Mouse (Mus musculus): ENCODE measurements around the gene Zbtb9. TPM values are rescaled to one million over a fixed set of nuclear protein-coding genes. Genes with fewer than 3 reads are reported as not detected.

The Zbtb9 gene
- polyA plus RNA-seq, 1 experiment from 2014 or later = 10.1 TPM

- peak within 1 kb of the TSS; percentile 68 for H3K9ac ChIP-seq (replicated peaks; ENCODE audit: low read length)
- H3K36me3 ChIP-seq (replicated peaks; ENCODE audit: control insufficient read depth, insufficient read depth, low read depth, low read length) = no peaks in the 10 kb centered on the region
- ATAC-seq (replicated peaks; ENCODE audit: insufficient number of reproducible peaks, low FRiP score, low TSS enrichment, low read depth) = peak; percentile 26; the same call in 1 of the 2 replicates
- H3K4me3 ChIP-seq (ENCODE audit: low read depth, low read length) = peak within 1 kb of the TSS; percentile 52
- no peak within 1 kb of the TSS; the same call in 1 of the 2 replicates for H3K27ac ChIP-seq (replicated peaks; ENCODE audit: low read depth, low read length)
- H3K4me1 ChIP-seq (ENCODE audit: control insufficient read depth, insufficient read depth, low read length) = peaks cover 3% of the 10 kb centered on the region; the same call in 1 of the 2 replicates
- peak; percentile 76 for DNase-seq (ENCODE audit: low spot score)
- H3K27me3 ChIP-seq (ENCODE audit: control insufficient read depth, insufficient read depth, low read length) = peaks cover 9% of the 10 kb centered on the region
- WGBS = under 1% methylated on average over 60 of the region's 66 CpGs
- H3K4me2 ChIP-seq (ENCODE audit: low read depth, low read length) = peak within 1 kb of the TSS; percentile 93
- no peaks in the 10 kb centered on the region for H3K9me3 ChIP-seq (replicated peaks; ENCODE audit: control insufficient read depth, low read length)
Measured at GRCm38 (mm10) chr17:27056812-27057516, 84.0 kb downstream of the Zbtb9 start, which contains the start of gene Itpr3. Gene Itpr3 (plus strand): TSS chr17:27057304.

DNA sequence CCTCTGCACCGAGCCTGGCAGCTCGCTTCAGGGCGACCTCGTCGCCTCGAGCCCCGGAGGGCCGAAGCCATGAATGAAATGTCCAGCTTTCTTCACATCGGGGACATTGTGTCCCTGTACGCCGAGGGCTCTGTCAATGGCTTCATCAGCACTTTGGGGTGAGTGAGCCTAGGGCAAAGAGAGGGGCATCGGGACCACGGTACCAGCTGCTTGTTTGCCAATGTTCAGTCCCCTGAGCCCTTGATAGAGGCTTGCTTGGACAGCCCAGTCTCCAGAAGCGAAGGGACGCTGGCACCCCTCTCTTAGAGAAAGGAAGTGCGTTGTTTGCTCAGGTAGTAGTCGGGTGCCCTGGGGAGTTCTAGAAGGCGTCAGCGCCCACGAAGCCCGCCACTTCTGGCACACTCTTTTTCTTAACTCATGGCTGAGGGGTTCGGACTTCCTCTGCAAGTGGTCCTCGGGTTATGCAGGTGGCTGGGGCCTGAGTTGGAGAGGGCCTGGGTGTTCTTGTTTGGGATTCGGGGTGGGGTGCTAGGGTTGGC lies 84.6 kb downstream of the Zbtb9 start:
- peak overlapping the region; percentile 68 for H3K9ac ChIP-seq (replicated peaks; ENCODE audit: low read length)
- H3K4me1 ChIP-seq (ENCODE audit: control insufficient read depth, insufficient read depth, low read length) = peaks cover 3% of the 10 kb centered on the region; the same call in 1 of the 2 replicates
- H3K4me2 ChIP-seq (ENCODE audit: low read depth, low read length) = peak overlapping the region; percentile 93
- H3K4me3 ChIP-seq (ENCODE audit: low read depth, low read length) = peak overlapping the region; percentile 52
- no peak for DNase-seq (ENCODE audit: low spot score)
- ATAC-seq (replicated peaks; ENCODE audit: insufficient number of reproducible peaks, low FRiP score, low TSS enrichment, low read depth) = no peak
- no peak overlapping the region for H3K27ac ChIP-seq (replicated peaks; ENCODE audit: low read depth, low read length)
- no peaks in the 10 kb centered on the region for H3K36me3 ChIP-seq (replicated peaks; ENCODE audit: control insufficient read depth, insufficient read depth, low read depth, low read length)
- no peaks in the 10 kb centered on the region for H3K9me3 ChIP-seq (replicated peaks; ENCODE audit: control insufficient read depth, low read length)
- H3K27me3 ChIP-seq (ENCODE audit: control insufficient read depth, insufficient read depth, low read length) = peaks cover 9% of the 10 kb centered on the region
- 1% methylated on average over 24 of the region's 24 CpGs for WGBS

Small RNA genes within 50 kb of the gene (microRNA-seq; reads per million reads assigned to microRNA genes)
- gene Mir3083 (ENCODE audit: borderline number of aligned reads) (not detected), gene Mir6968 (ENCODE audit: borderline number of aligned reads) (not detected)

Other genes with a start within 250 kb of the Zbtb9 start
- gene Bnip1, start 192.1 kb upstream of the Zbtb9 start, polyA plus RNA-seq (2014; fragmentation: Nextera tagmentation; extraction: Ambion mirVana) = 52.4 and 54.2 TPM in 2 replicates
- 1.8 and 2.2 TPM in 2 replicates for gene Nkx2-5, start 128.2 kb upstream of the Zbtb9 start, polyA plus RNA-seq (2014; fragmentation: Nextera tagmentation; extraction: Ambion mirVana)
- 3.9 and 5.6 TPM in 2 replicates for gene Kifc5b, start 56.1 kb upstream of the Zbtb9 start, polyA plus RNA-seq (2014; fragmentation: Nextera tagmentation; extraction: Ambion mirVana)
- 3.7 TPM in 2 replicates for gene Phf1, start 40.1 kb upstream of the Zbtb9 start, polyA plus RNA-seq (2014; fragmentation: Nextera tagmentation; extraction: Ambion mirVana)
- 153 and 163 TPM in 2 replicates for gene Cuta, start 33.6 kb upstream of the Zbtb9 start, polyA plus RNA-seq (2014; fragmentation: Nextera tagmentation; extraction: Ambion mirVana)
- gene Syngap1, start 31.9 kb upstream of the Zbtb9 start, polyA plus RNA-seq (2014; fragmentation: Nextera tagmentation; extraction: Ambion mirVana) = 2.3 and 2.8 TPM in 2 replicates
- 12.9 and 14.3 TPM in 2 replicates for gene Bak1, start 55.8 kb downstream of the Zbtb9 start, polyA plus RNA-seq (2014; fragmentation: Nextera tagmentation; extraction: Ambion mirVana)
- 1.5 and 1.7 TPM in 2 replicates for gene Itpr3, start 84.1 kb downstream of the Zbtb9 start, polyA plus RNA-seq (2014; fragmentation: Nextera tagmentation; extraction: Ambion mirVana)
- gene Uqcc2, start 160.7 kb downstream of the Zbtb9 start, polyA plus RNA-seq (2014; fragmentation: Nextera tagmentation; extraction: Ambion mirVana) = 339 and 373 TPM in 2 replicates
- gene Ip6k3, start 194.6 kb downstream of the Zbtb9 start, polyA plus RNA-seq (2014; fragmentation: Nextera tagmentation; extraction: Ambion mirVana) = 0.11 and 0.20 TPM in 2 replicates
- gene Lemd2, start 231.3 kb downstream of the Zbtb9 start, polyA plus RNA-seq (2014; fragmentation: Nextera tagmentation; extraction: Ambion mirVana) = 12.0 and 12.2 TPM in 2 replicates

Measured in embryonic facial prominence, embryonic 11.5 days (tissue).